In the genomic region with DNA sequence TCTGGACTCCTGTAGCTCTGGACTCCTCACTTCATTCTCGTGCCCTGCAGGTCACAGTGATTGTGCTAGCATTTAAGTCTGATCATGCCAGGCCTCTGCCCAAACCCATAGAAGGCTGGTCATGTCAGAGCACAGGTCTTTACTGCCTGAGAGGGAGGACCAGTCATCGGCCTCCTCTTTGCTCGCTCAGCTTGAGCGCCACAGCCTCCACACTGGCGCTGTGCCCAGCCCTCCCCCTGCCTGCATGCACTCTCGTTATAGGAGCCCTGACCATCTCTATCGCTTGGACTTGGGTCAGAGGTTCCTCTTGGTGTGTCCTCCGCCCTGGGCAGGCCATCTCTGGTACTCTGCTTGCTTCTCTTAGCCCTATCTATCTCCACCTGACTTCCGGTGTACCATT, we compare ENCODE assay signal across 9 mouse cellular contexts.
A peak's percentile ranks its signal among the peaks of the same experiment; 100 is the strongest.
DNase-seq lines count a peak whose midpoint lies in the region; ATAC-seq lines count a peak whose summit lies in the region.
"Had no signal": no experiment of that assay in that cellular context is flagged by ENCODE, and none has a peak within 500 bp of the region (broad histone marks: within the 10 kb centered on the region; RNA-seq: fewer than 3 reads in every experiment).

No protein-coding gene starts in this region.

- peak overlapping the region; percentile 68 for H3K27ac ChIP-seq in forebrain, embryonic 10.5 days
- no peak overlapping the region for H3K27ac ChIP-seq in forebrain, embryonic 12.5 days
- no peak overlapping the region for H3K27ac ChIP-seq in midbrain, embryonic 13.5 days
- H3K27ac ChIP-seq in midbrain, embryonic 16.5 days (ENCODE audit: low read length), result no peak overlapping the region
- H3K27ac ChIP-seq: midbrain, embryonic 12.5 days had no signal

- H3K27me3 ChIP-seq in forebrain, embryonic 10.5 days (ENCODE audit: poor library complexity, severe bottlenecking), result no peaks in the 10 kb centered on the region
- no peaks in the 10 kb centered on the region for H3K27me3 ChIP-seq in forebrain, embryonic 12.5 days
- no peaks in the 10 kb centered on the region for H3K27me3 ChIP-seq in midbrain, embryonic 13.5 days
- no peaks in the 10 kb centered on the region for H3K27me3 ChIP-seq in midbrain, embryonic 16.5 days (ENCODE audit: control insufficient read depth, insufficient read depth, low read depth, low read length)
- H3K27me3 ChIP-seq: midbrain, embryonic 12.5 days had no signal

- ATAC-seq in forebrain, embryonic 12.5 days (ENCODE audit: low FRiP score), result no peak
- ATAC-seq in midbrain, embryonic 13.5 days, result peak; percentile 58; the same call in 1 of the 2 replicates
- no peak for ATAC-seq in midbrain, embryonic 16.5 days

- no peak for DNase-seq in forebrain, embryonic 10.5 days (ENCODE audit: extremely low spot score, low spot score)
- peak; percentile 36 to 39 for DNase-seq in heart, postnatal 14 days
- peak; percentile 28 to 50 for DNase-seq in lung, postnatal 4 days
- no peak for DNase-seq in thymus, postnatal 0 days (ENCODE audit: low spot score)
- no peak for DNase-seq in urinary bladder, postnatal 10 days (ENCODE audit: low spot score)

- H3K9ac ChIP-seq in forebrain, embryonic 12.5 days, result no peak overlapping the region
- H3K9ac ChIP-seq in midbrain, embryonic 13.5 days (replicated peaks), result no peak overlapping the region
- H3K9ac ChIP-seq in midbrain, embryonic 16.5 days (ENCODE audit: low read depth, low read length), result no peak overlapping the region
- H3K9ac ChIP-seq: midbrain, embryonic 12.5 days had no signal

- WGBS in forebrain, embryonic 10.5 days, result 72% methylated on average over 9 of the region's 9 CpGs
- WGBS in forebrain, embryonic 12.5 days, result 64% methylated on average over 9 of the region's 9 CpGs
- 68% methylated on average over 9 of the region's 9 CpGs for WGBS in midbrain, embryonic 13.5 days
- 47% methylated on average over 9 of the region's 9 CpGs for WGBS in midbrain, embryonic 16.5 days

- H3K36me3 ChIP-seq in forebrain, embryonic 10.5 days (replicated peaks), result no peaks in the 10 kb centered on the region
- no peaks in the 10 kb centered on the region for H3K36me3 ChIP-seq in forebrain, embryonic 12.5 days (replicated peaks)
- no peaks in the 10 kb centered on the region for H3K36me3 ChIP-seq in midbrain, embryonic 13.5 days
- H3K36me3 ChIP-seq in midbrain, embryonic 16.5 days (ENCODE audit: control insufficient read depth, insufficient read depth, low read length), result no peaks in the 10 kb centered on the region
- H3K36me3 ChIP-seq: midbrain, embryonic 12.5 days had no signal

- H3K9me3 ChIP-seq in forebrain, embryonic 10.5 days, result no peaks in the 10 kb centered on the region
- H3K9me3 ChIP-seq in forebrain, embryonic 12.5 days, result no peaks in the 10 kb centered on the region
- no peaks in the 10 kb centered on the region for H3K9me3 ChIP-seq in midbrain, embryonic 13.5 days
- H3K9me3 ChIP-seq in midbrain, embryonic 16.5 days (replicated peaks; ENCODE audit: control insufficient read depth, low read length, poor library complexity, severe bottlenecking), result no peaks in the 10 kb centered on the region
- H3K9me3 ChIP-seq: midbrain, embryonic 12.5 days had no signal

- H3K4me3 ChIP-seq in forebrain, embryonic 10.5 days, result no peak overlapping the region
- H3K4me3 ChIP-seq in forebrain, embryonic 12.5 days (replicated peaks), result no peak overlapping the region
- no peak overlapping the region for H3K4me3 ChIP-seq in midbrain, embryonic 13.5 days (replicated peaks)
- H3K4me3 ChIP-seq in midbrain, embryonic 16.5 days (ENCODE audit: low read depth, low read length), result no peak overlapping the region
- H3K4me3 ChIP-seq: midbrain, embryonic 12.5 days had no signal

- no peak overlapping the region for H3K4me2 ChIP-seq in forebrain, embryonic 12.5 days
- no peak overlapping the region for H3K4me2 ChIP-seq in midbrain, embryonic 13.5 days (replicated peaks)
- no peak overlapping the region for H3K4me2 ChIP-seq in midbrain, embryonic 16.5 days (ENCODE audit: low read length)
- H3K4me2 ChIP-seq: midbrain, embryonic 12.5 days had no signal

- intact Hi-C loops in heart, postnatal 14 days (cut with DNase I), result loop anchor here (10.0 kb wide), 1 partner anchor 382 kb away; no protein-coding TSS in a partner anchor

- H3K4me1 ChIP-seq in forebrain, embryonic 10.5 days, result peaks cover 19% of the 10 kb centered on the region
- 0 out of 2 replicates have a peak, but pooled peaks cover 5% of the 10 kb centered on the region for H3K4me1 ChIP-seq in forebrain, embryonic 12.5 days
- H3K4me1 ChIP-seq in midbrain, embryonic 13.5 days (replicated peaks), result no peaks in the 10 kb centered on the region; the same call in 1 of the 2 replicates
- H3K4me1 ChIP-seq in midbrain, embryonic 16.5 days (ENCODE audit: control insufficient read depth, insufficient read depth, low read length), result no peaks in the 10 kb centered on the region

Comparison
In these comparisons a context has a peak if more than half of its experiments do, and no peak if none do; other contexts are left out.
1. DNase-seq: peak in heart, postnatal 14 days (2 of 2) and lung, postnatal 4 days (2 of 2); none in forebrain, embryonic 10.5 days (single experiment), thymus, postnatal 0 days (single experiment) and urinary bladder, postnatal 10 days (single experiment).